Mouse (Mus musculus): ENCODE measurements at regions not wholly inside any gene's neighbourhood (a gene's known extent, or its start where the extent isn't known, plus 50 kb on each side); places are given as distances from the start of the nearest gene placed in this dataset.

GRCm38 (mm10) chr15:11589795-11590194 lies 190.3 kb upstream of the Tars start:
- TF ChIP-seq CTCF (IDR thresholded peaks at IDR 0.05; ENCODE audit: low read depth): no peak
- TF ChIP-seq EP300 (optimal IDR thresholded peaks at IDR 0.05): no peak

Data from stomach, postnatal 0 days (tissue).